Mouse (Mus musculus) intestine, embryonic 14.5 days (tissue): ENCODE data around the gene Hnrnph1. TPM values are rescaled to one million over a fixed set of nuclear protein-coding genes. Genes with fewer than 3 reads are reported as not detected.

Experiments used
- ATAC-seq: fragments of 200-750 bp; cut with Nextera tagmentation; replicated peaks from 2 replicates; pipeline ENCODE4 v1.8.0; 2017; ENCODE audit warnings: low read depth, moderate number of reproducible peaks, moderate TSS enrichment, moderate library complexity; ENCODE audit not compliant: low FRiP score, low TSS enrichment
- DNase-seq: peaks from one replicate; pipeline ENCODE4 v3.0.0-alpha.2; 2018; ENCODE audit warnings: low spot score
- H3K27ac ChIP-seq: fragments of 300-500 bp; sonication (generic); 2 replicates; pipeline ENCODE4 v1.5.1; 2014; ENCODE audit warnings: low read depth, mild to moderate bottlenecking, control low read depth
- H3K27me3 ChIP-seq: fragments of 300-500 bp; sonication (generic); replicated peaks from 2 replicates; pipeline ENCODE4 v1.6.1; 2014; ENCODE audit warnings: low read length, control low read depth; ENCODE audit not compliant: control insufficient read depth, insufficient read depth
- H3K36me3 ChIP-seq: fragments of 300-500 bp; sonication (generic); 2 replicates; pipeline ENCODE4 v1.6.1; 2014; ENCODE audit warnings: low read length, control low read depth; ENCODE audit not compliant: control insufficient read depth, insufficient read depth
- H3K4me1 ChIP-seq: fragments of 300-500 bp; sonication (generic); replicated peaks from 2 replicates; pipeline ENCODE4 v1.6.1; 2014; ENCODE audit warnings: low read length, control low read depth, mixed read lengths; ENCODE audit not compliant: control insufficient read depth, insufficient read depth
- H3K4me2 ChIP-seq: fragments of 300-500 bp; sonication (generic); 2 replicates; pipeline ENCODE4 v1.6.1; 2014; ENCODE audit warnings: low read length
- H3K4me3 ChIP-seq: fragments of 300-500 bp; sonication (generic); 2 replicates; pipeline ENCODE4 v1.5.1; 2014; ENCODE audit warnings: low read depth, low read length, control low read depth, mixed read lengths
- H3K9ac ChIP-seq: fragments of 300-500 bp; sonication (generic); 2 replicates; pipeline ENCODE4 v1.6.1; 2014; ENCODE audit warnings: mild to moderate bottlenecking, low read length
- H3K9me3 ChIP-seq: fragments of 300-500 bp; sonication (generic); 2 replicates; pipeline ENCODE4 v1.6.1; 2016; ENCODE audit warnings: low read length, control low read depth; ENCODE audit not compliant: control insufficient read depth
- WGBS: fragments of 180-500 bp; shearing (Covaris S2); extraction: QIAGEN DNeasy Blood & Tissue Kit; methylation state at CpG from one replicate; pipeline ENCODE4 v1.1.7; 2014; 5-methylcytosine and 5-hydroxymethylcytosine counted together
- polyA plus RNA-seq: library from polyadenylated mRNA; unstranded; fragments of >200 nt; fragmentation: Nextera tagmentation; extraction: Ambion mirVana; gene quantifications from 2 replicates; pipeline ENCODE4 v1.2.1, GENCODE M21; 2014

The Hnrnph1 gene
- polyA plus RNA-seq, 1 experiment from 2014 or later, result 411 TPM

GRCm38 (mm10) chr11:50375421-50375820, 1.4 kb upstream of the Hnrnph1 start:
- Histone ChIP-seq H3K4me2 (no peak overlapping the region), H3K36me3 (peaks cover 18% of the 10 kb centered on the region), H3K27me3 (no peaks in the 10 kb centered on the region), H3K4me3 (no peak overlapping the region), H3K9ac (no peak overlapping the region), H3K27ac (no peak overlapping the region), H3K4me1 (peaks cover 20% of the 10 kb centered on the region), H3K9me3 (no peaks in the 10 kb centered on the region)
- WGBS, result 87% methylated on average over 5 of the region's 5 CpGs
- no peak for DNase-seq
- ATAC-seq, result no peak

- H3K9ac ChIP-seq, result peak overlapping the region; percentile 79
- H3K4me2 ChIP-seq, result peak overlapping the region; percentile 91
- no peaks in the 10 kb centered on the region for H3K9me3 ChIP-seq
- WGBS, result 27% methylated on average over 10 of the region's 10 CpGs
- peak overlapping the region; percentile 68 for H3K4me3 ChIP-seq
- peaks cover 20% of the 10 kb centered on the region for H3K36me3 ChIP-seq
- no peak for DNase-seq
- H3K27me3 ChIP-seq, result no peaks in the 10 kb centered on the region
- peaks cover 18% of the 10 kb centered on the region for H3K4me1 ChIP-seq
- peak overlapping the region; percentile 99 for H3K27ac ChIP-seq
- no peak for ATAC-seq
Observed at GRCm38 (mm10) chr11:50376156-50376790, 517 bp upstream of the Hnrnph1 start.

- Histone ChIP-seq H3K9ac (peak overlapping the region; percentile 86), H3K4me3 (peak overlapping the region; percentile 68), H3K4me2 (peak overlapping the region; percentile 93), H3K27ac (peak overlapping the region; percentile 99), H3K4me1 (peaks cover 20% of the 10 kb centered on the region), H3K27me3 (no peaks in the 10 kb centered on the region), H3K9me3 (no peaks in the 10 kb centered on the region), H3K36me3 (peaks cover 36% of the 10 kb centered on the region)
- WGBS, result under 1% methylated on average over 63 of the region's 71 CpGs
- DNase-seq (peak; percentile 94), ATAC-seq (peak; percentile 77)
Observed at GRCm38 (mm10) chr11:50377892-50378684, 1.3 kb downstream of the Hnrnph1 start.

GRCm38 (mm10) chr11:50379023-50379752, 2.4 kb downstream of the Hnrnph1 start:
- Histone ChIP-seq H3K27ac (no peak overlapping the region), H3K9ac (peak overlapping the region; percentile 86), H3K36me3 (peaks cover 43% of the 10 kb centered on the region), H3K4me3 (peak overlapping the region; percentile 68), H3K4me1 (peaks cover 20% of the 10 kb centered on the region), H3K27me3 (no peaks in the 10 kb centered on the region), H3K4me2 (peak overlapping the region; percentile 93), H3K9me3 (no peaks in the 10 kb centered on the region)
- DNase-seq (no peak), ATAC-seq (no peak)
- WGBS, result 59% methylated on average over 12 of the region's 12 CpGs

GRCm38 (mm10) chr11:50381311-50381710, 4.5 kb downstream of the Hnrnph1 start:
- peak overlapping the region; percentile 18; the same call in 1 of the 2 replicates for H3K4me3 ChIP-seq
- 25% methylated on average over 4 of the region's 4 CpGs for WGBS
- peaks cover 16% of the 10 kb centered on the region for H3K4me1 ChIP-seq
- H3K27me3 ChIP-seq, result no peaks in the 10 kb centered on the region
- peak overlapping the region; percentile 49 for H3K4me2 ChIP-seq
- no peak overlapping the region for H3K9ac ChIP-seq
- H3K9me3 ChIP-seq, result no peaks in the 10 kb centered on the region
- DNase-seq (no peak), ATAC-seq (no peak)
- H3K36me3 ChIP-seq, result peaks cover 64% of the 10 kb centered on the region
- no peak overlapping the region for H3K27ac ChIP-seq

GRCm38 (mm10) chr11:50387167-50387679, 10.4 kb downstream of the Hnrnph1 start:
- Histone ChIP-seq H3K9me3 (no peaks in the 10 kb centered on the region), H3K27ac (no peak overlapping the region), H3K4me3 (no peak overlapping the region), H3K36me3 (peaks cover 82% of the 10 kb centered on the region), H3K9ac (no peak overlapping the region), H3K4me1 (no peaks in the 10 kb centered on the region), H3K27me3 (no peaks in the 10 kb centered on the region), H3K4me2 (no peak overlapping the region)
- WGBS, result 80% methylated on average over 3 of the region's 3 CpGs
- ATAC-seq (no peak), DNase-seq (no peak)

- Histone ChIP-seq H3K4me1 (no peaks in the 10 kb centered on the region), H3K27ac (no peak overlapping the region), H3K4me3 (no peak overlapping the region), H3K9ac (no peak overlapping the region), H3K4me2 (no peak overlapping the region), H3K9me3 (no peaks in the 10 kb centered on the region), H3K36me3 (peaks cover 79% of the 10 kb centered on the region), H3K27me3 (no peaks in the 10 kb centered on the region)
- ATAC-seq (0 out of 2 replicates have a peak, but pooled peaks have one; percentile 14), DNase-seq (no peak)
- WGBS, result 85% methylated on average over 4 of the region's 4 CpGs
Observed at GRCm38 (mm10) chr11:50387697-50388096, 10.9 kb downstream of the Hnrnph1 start.

GRCm38 (mm10) chr11:50388217-50388929, 11.6 kb downstream of the Hnrnph1 start:
- DNase-seq (no peak), ATAC-seq (no peak)
- 85% methylated on average over 3 of the region's 3 CpGs for WGBS
- H3K4me2 ChIP-seq, result no peak overlapping the region
- no peak overlapping the region for H3K27ac ChIP-seq
- H3K9ac ChIP-seq, result no peak overlapping the region
- no peaks in the 10 kb centered on the region for H3K4me1 ChIP-seq
- H3K27me3 ChIP-seq, result no peaks in the 10 kb centered on the region
- peaks cover 78% of the 10 kb centered on the region for H3K36me3 ChIP-seq
- no peak overlapping the region for H3K4me3 ChIP-seq
- H3K9me3 ChIP-seq, result no peaks in the 10 kb centered on the region
